Mouse (Mus musculus): Measurements from ENCODE around the gene Dlgap1. TPM values are rescaled to one million over a fixed set of nuclear protein-coding genes. Genes with fewer than 3 reads are reported as not detected.

Dlgap1 gene
- polyA plus RNA-seq, 1 experiment, result 0.06 TPM

GRCm38 (mm10) chr17:69996406-69996805 lies 27.5 kb downstream of the Dlgap1 start:
- WGBS, result 66% methylated on average over 2 of the region's 2 CpGs
- Histone ChIP-seq H3K36me3 (ENCODE audit: control insufficient read depth, insufficient read depth, low read length) (no peaks in the 10 kb centered on the region), H3K27ac (ENCODE audit: insufficient read depth, low read length) (no peak overlapping the region), H3K4me3 (ENCODE audit: extremely low read depth, insufficient read depth, insufficient read length) (no peak overlapping the region), H3K27me3 (ENCODE audit: control insufficient read depth, insufficient read depth, low read length) (no peaks in the 10 kb centered on the region), H3K4me1 (ENCODE audit: control insufficient read depth, insufficient read depth, insufficient read length) (no peaks in the 10 kb centered on the region)
- no peak for DNase-seq (ENCODE audit: low read depth in 1 of 2, low spot score in 2 of 2)
- TF ChIP-seq POLR2A (IDR thresholded peaks at IDR 0.05; ENCODE audit: low read depth, low read length) (no peak), CTCF (IDR thresholded peaks at IDR 0.05; ENCODE audit: extremely low read depth, insufficient read depth, insufficient read length, insufficient replicate concordance) (no peak)

GRCm38 (mm10) chr17:70002026-70002425 lies 33.2 kb downstream of the Dlgap1 start:
- Histone ChIP-seq H3K27ac (ENCODE audit: insufficient read depth, low read length) (no peak overlapping the region), H3K36me3 (ENCODE audit: control insufficient read depth, insufficient read depth, low read length) (no peaks in the 10 kb centered on the region), H3K4me1 (ENCODE audit: control insufficient read depth, insufficient read depth, insufficient read length) (no peaks in the 10 kb centered on the region), H3K4me3 (ENCODE audit: extremely low read depth, insufficient read depth, insufficient read length) (no peak overlapping the region), H3K27me3 (ENCODE audit: control insufficient read depth, insufficient read depth, low read length) (no peaks in the 10 kb centered on the region)
- DNase-seq (ENCODE audit: low read depth in 1 of 2, low spot score in 2 of 2), result no peak
- TF ChIP-seq POLR2A (IDR thresholded peaks at IDR 0.05; ENCODE audit: low read depth, low read length), result no peak
- WGBS, result 83% methylated on average over 3 of the region's 3 CpGs

- Histone ChIP-seq H3K27ac (ENCODE audit: insufficient read depth, low read length) (no peak overlapping the region), H3K4me1 (ENCODE audit: control insufficient read depth, insufficient read depth, insufficient read length) (no peaks in the 10 kb centered on the region), H3K4me3 (ENCODE audit: extremely low read depth, insufficient read depth, insufficient read length) (no peak overlapping the region), H3K27me3 (ENCODE audit: control insufficient read depth, insufficient read depth, low read length) (no peaks in the 10 kb centered on the region), H3K36me3 (ENCODE audit: control insufficient read depth, insufficient read depth, low read length) (no peaks in the 10 kb centered on the region)
- DNase-seq (ENCODE audit: low read depth in 1 of 2, low spot score in 2 of 2), result no peak
- 84% methylated on average over 6 of the region's 6 CpGs for WGBS
- TF ChIP-seq POLR2A (IDR thresholded peaks at IDR 0.05; ENCODE audit: low read depth, low read length) (no peak), CTCF (IDR thresholded peaks at IDR 0.05; ENCODE audit: extremely low read depth, insufficient read depth, insufficient read length, insufficient replicate concordance) (no peak)
These were observed 35.8 kb downstream of the Dlgap1 start for GRCm38 (mm10) chr17:70004628-70005027.

GRCm38 (mm10) chr17:70007607-70008006 lies 38.7 kb downstream of the Dlgap1 start:
- H3K27me3 ChIP-seq (ENCODE audit: control insufficient read depth, insufficient read depth, low read length), result no peaks in the 10 kb centered on the region
- H3K27ac ChIP-seq (ENCODE audit: insufficient read depth, low read length), result no peak overlapping the region
- TF ChIP-seq POLR2A (IDR thresholded peaks at IDR 0.05; ENCODE audit: low read depth, low read length), result no peak
- TF ChIP-seq CTCF (IDR thresholded peaks at IDR 0.05; ENCODE audit: extremely low read depth, insufficient read depth, insufficient read length, insufficient replicate concordance), result no peak
- 88% methylated on average over 5 of the region's 5 CpGs for WGBS
- no peaks in the 10 kb centered on the region for H3K4me1 ChIP-seq (ENCODE audit: control insufficient read depth, insufficient read depth, insufficient read length)
- no peaks in the 10 kb centered on the region for H3K36me3 ChIP-seq (ENCODE audit: control insufficient read depth, insufficient read depth, low read length)
- H3K4me3 ChIP-seq (ENCODE audit: extremely low read depth, insufficient read depth, insufficient read length), result no peak overlapping the region
- DNase-seq (ENCODE audit: low read depth in 1 of 2, low spot score in 2 of 2), result no peak

GRCm38 (mm10) chr17:70016511-70016910 lies 47.6 kb downstream of the Dlgap1 start:
- no peaks in the 10 kb centered on the region for H3K27me3 ChIP-seq (ENCODE audit: control insufficient read depth, insufficient read depth, low read length)
- no peak overlapping the region for H3K4me3 ChIP-seq (ENCODE audit: extremely low read depth, insufficient read depth, insufficient read length)
- no peak overlapping the region for H3K27ac ChIP-seq (ENCODE audit: insufficient read depth, low read length)
- H3K4me1 ChIP-seq (ENCODE audit: control insufficient read depth, insufficient read depth, insufficient read length), result no peaks in the 10 kb centered on the region
- H3K36me3 ChIP-seq (ENCODE audit: control insufficient read depth, insufficient read depth, low read length), result no peaks in the 10 kb centered on the region
- no peak for TF ChIP-seq POLR2A (IDR thresholded peaks at IDR 0.05; ENCODE audit: low read depth, low read length)
- no peak for TF ChIP-seq CTCF (IDR thresholded peaks at IDR 0.05; ENCODE audit: extremely low read depth, insufficient read depth, insufficient read length, insufficient replicate concordance)
- no peak for DNase-seq (ENCODE audit: low read depth in 1 of 2, low spot score in 2 of 2)
- 62% methylated on average over 7 of the region's 7 CpGs for WGBS

- TF ChIP-seq CTCF (IDR thresholded peaks at IDR 0.05; ENCODE audit: extremely low read depth, insufficient read depth, insufficient read length, insufficient replicate concordance), result no peak
- Histone ChIP-seq H3K4me1 (ENCODE audit: control insufficient read depth, insufficient read depth, insufficient read length) (no peaks in the 10 kb centered on the region), H3K27me3 (ENCODE audit: control insufficient read depth, insufficient read depth, low read length) (no peaks in the 10 kb centered on the region), H3K36me3 (ENCODE audit: control insufficient read depth, insufficient read depth, low read length) (no peaks in the 10 kb centered on the region), H3K27ac (ENCODE audit: insufficient read depth, low read length) (no peak overlapping the region), H3K4me3 (ENCODE audit: extremely low read depth, insufficient read depth, insufficient read length) (no peak overlapping the region)
- WGBS, result 71% methylated on average over 4 of the region's 4 CpGs
- no peak for DNase-seq (ENCODE audit: low read depth in 1 of 2, low spot score in 2 of 2)
These were observed 51.5 kb downstream of the Dlgap1 start for GRCm38 (mm10) chr17:70020376-70020775.

- WGBS, result 74% methylated on average over 2 of the region's 2 CpGs
- DNase-seq (ENCODE audit: low read depth in 1 of 2, low spot score in 2 of 2), result no peak
- H3K4me3 ChIP-seq (ENCODE audit: extremely low read depth, insufficient read depth, insufficient read length), result no peak overlapping the region
- H3K36me3 ChIP-seq (ENCODE audit: control insufficient read depth, insufficient read depth, low read length), result no peaks in the 10 kb centered on the region
- H3K27me3 ChIP-seq (ENCODE audit: control insufficient read depth, insufficient read depth, low read length), result no peaks in the 10 kb centered on the region
- no peak for TF ChIP-seq CTCF (IDR thresholded peaks at IDR 0.05; ENCODE audit: extremely low read depth, insufficient read depth, insufficient read length, insufficient replicate concordance)
- TF ChIP-seq POLR2A (IDR thresholded peaks at IDR 0.05; ENCODE audit: low read depth, low read length), result no peak
- no peaks in the 10 kb centered on the region for H3K4me1 ChIP-seq (ENCODE audit: control insufficient read depth, insufficient read depth, insufficient read length)
- H3K27ac ChIP-seq (ENCODE audit: insufficient read depth, low read length), result no peak overlapping the region
These were observed 53.7 kb downstream of the Dlgap1 start for GRCm38 (mm10) chr17:70022618-70023017.

Measured in spleen, adult 2 months (tissue).